Mouse (Mus musculus) limb, embryonic 15.5 days (tissue): ENCODE results near the gene Inpp4a. TPM values are rescaled to one million over a fixed set of nuclear protein-coding genes. Genes with fewer than 3 reads are reported as not detected.

ENCODE experiments used
- ATAC-seq: fragments of 200-750 bp; cut with Nextera tagmentation; 2 replicates; pipeline ENCODE4 v1.8.0; 2017; ENCODE audit warnings: low read depth, moderate TSS enrichment; ENCODE audit not compliant: insufficient number of reproducible peaks, low FRiP score, low TSS enrichment
- H3K27ac ChIP-seq: fragments of 300-500 bp; sonication (generic); 2 replicates; pipeline ENCODE4 v1.5.1; 2015; ENCODE audit warnings: moderate library complexity, mild to moderate bottlenecking, inconsistent platforms
- H3K27me3 ChIP-seq: fragments of 300-500 bp; sonication (generic); 2 replicates; pipeline ENCODE4 v1.6.1; 2015; ENCODE audit warnings: inconsistent platforms
- H3K36me3 ChIP-seq: fragments of 300-500 bp; sonication (generic); 2 replicates; pipeline ENCODE4 v1.6.1; 2015; ENCODE audit warnings: inconsistent platforms
- H3K4me1 ChIP-seq: fragments of 300-500 bp; sonication (generic); 2 replicates; pipeline ENCODE4 v1.6.1; 2015; ENCODE audit warnings: inconsistent platforms
- H3K4me2 ChIP-seq: fragments of 300-500 bp; sonication (generic); 2 replicates; pipeline ENCODE4 v1.6.1; 2015; ENCODE audit warnings: mild to moderate bottlenecking, inconsistent platforms
- H3K4me3 ChIP-seq: fragments of 300-500 bp; sonication (generic); 2 replicates; pipeline ENCODE4 v1.5.1; 2015; ENCODE audit warnings: mild to moderate bottlenecking, inconsistent platforms
- H3K9ac ChIP-seq: fragments of 300-500 bp; sonication (generic); 2 replicates; pipeline ENCODE4 v1.6.1; 2015; ENCODE audit warnings: inconsistent platforms
- H3K9me3 ChIP-seq: fragments of 300-500 bp; sonication (generic); 2 replicates; pipeline ENCODE4 v1.6.1; 2016; ENCODE audit warnings: inconsistent platforms
- WGBS: fragments of 180-500 bp; shearing (Covaris S2); methylation state at CpG from one replicate; pipeline ENCODE4 v1.1.7; 2015; 5-methylcytosine and 5-hydroxymethylcytosine counted together
- polyA plus RNA-seq: library from polyadenylated mRNA; unstranded; fragments of >200 nt; fragmentation: Nextera tagmentation; extraction: Ambion mirVana; gene quantifications from 2 replicates; pipeline ENCODE4 v1.2.1, GENCODE M21; 2015

Gene Inpp4a
- polyA plus RNA-seq, 1 experiment from 2014 or later: 16.9 TPM

DNA sequence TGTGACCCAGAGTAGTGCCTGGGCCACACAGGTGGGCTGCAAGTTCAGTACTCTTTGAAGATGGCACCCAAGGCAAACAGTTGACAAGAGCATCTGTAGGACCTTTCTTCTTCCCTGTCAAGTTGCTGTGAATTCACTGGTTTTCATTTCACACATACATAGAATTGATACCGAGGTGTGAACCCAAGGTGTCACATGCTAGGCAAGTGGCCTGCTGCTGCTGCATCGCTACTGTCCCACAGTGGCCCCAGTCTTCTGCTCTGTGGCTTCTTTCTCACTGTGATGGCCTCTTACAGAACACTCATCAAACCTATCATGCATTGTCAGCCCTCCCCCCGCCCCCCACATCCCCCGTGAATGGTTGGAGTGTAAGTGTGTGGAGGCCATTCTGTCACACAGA, 27.6 kb downstream of the Inpp4a start:
- Histone ChIP-seq H3K9me3 (no peaks in the 10 kb centered on the region), H3K4me3 (no peak overlapping the region), H3K9ac (no peak overlapping the region), H3K4me1 (peaks cover 7% of the 10 kb centered on the region), H3K4me2 (no peak overlapping the region), H3K36me3 (peaks cover 9% of the 10 kb centered on the region; the same call in 1 of the 2 replicates), H3K27ac (no peak overlapping the region), H3K27me3 (no peaks in the 10 kb centered on the region)
- no peak for ATAC-seq
- 48% methylated on average over 4 of the region's 4 CpGs for WGBS

DNA sequence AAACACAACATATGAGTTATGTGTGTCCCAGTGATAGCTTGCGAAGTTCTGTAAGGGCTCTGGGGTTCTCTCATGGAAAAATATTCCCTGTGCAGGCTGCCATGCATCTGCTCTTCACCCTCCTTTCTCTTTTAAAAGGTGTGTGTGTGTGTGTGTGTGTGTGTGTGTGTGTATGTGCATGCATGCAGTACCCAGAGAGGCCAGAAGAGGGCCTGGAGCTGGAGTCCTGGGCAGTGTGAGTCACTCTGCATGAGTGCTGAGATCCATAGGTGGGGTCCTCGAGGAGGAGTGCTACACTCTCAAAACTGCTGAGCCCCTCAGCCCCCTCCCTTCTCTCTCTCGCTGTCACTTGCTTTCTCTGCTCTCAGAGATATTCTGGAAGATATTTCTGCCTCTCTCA, 29.5 kb downstream of the Inpp4a start:
- no peaks in the 10 kb centered on the region for H3K9me3 ChIP-seq
- ATAC-seq: no peak
- H3K4me2 ChIP-seq: no peak overlapping the region
- 84% methylated on average over 3 of the region's 3 CpGs for WGBS
- H3K27me3 ChIP-seq: no peaks in the 10 kb centered on the region
- H3K4me1 ChIP-seq: peaks cover 7% of the 10 kb centered on the region
- no peak overlapping the region for H3K4me3 ChIP-seq
- peaks cover 9% of the 10 kb centered on the region; the same call in 1 of the 2 replicates for H3K36me3 ChIP-seq
- H3K9ac ChIP-seq: no peak overlapping the region
- no peak overlapping the region for H3K27ac ChIP-seq

DNA sequence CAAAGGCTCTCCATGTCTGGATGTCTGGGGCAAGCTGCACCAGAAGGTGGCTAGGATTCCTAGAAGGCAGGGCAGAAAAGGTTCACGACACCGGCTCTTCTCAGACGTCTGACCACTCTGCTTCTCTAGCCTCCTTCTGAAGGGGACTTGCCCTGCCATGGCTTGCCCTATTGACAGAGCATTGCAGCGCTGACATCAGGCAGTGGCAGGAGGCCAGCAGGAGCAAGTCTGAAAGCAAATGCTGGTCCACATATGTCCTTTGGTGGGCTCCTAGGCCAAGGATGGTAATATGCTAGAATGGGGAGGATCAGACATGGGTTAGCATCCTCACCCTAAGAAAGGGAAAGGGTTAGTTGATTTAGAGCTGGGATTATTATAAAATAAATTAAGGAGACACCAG, 30.2 kb downstream of the Inpp4a start:
- 91% methylated on average over 4 of the region's 4 CpGs for WGBS
- Histone ChIP-seq H3K4me3 (no peak overlapping the region), H3K4me2 (no peak overlapping the region), H3K9me3 (no peaks in the 10 kb centered on the region), H3K27me3 (no peaks in the 10 kb centered on the region), H3K27ac (no peak overlapping the region), H3K36me3 (peaks cover 9% of the 10 kb centered on the region; the same call in 1 of the 2 replicates), H3K4me1 (peaks cover 2% of the 10 kb centered on the region; the same call in 1 of the 2 replicates), H3K9ac (no peak overlapping the region)
- no peak for ATAC-seq

DNA sequence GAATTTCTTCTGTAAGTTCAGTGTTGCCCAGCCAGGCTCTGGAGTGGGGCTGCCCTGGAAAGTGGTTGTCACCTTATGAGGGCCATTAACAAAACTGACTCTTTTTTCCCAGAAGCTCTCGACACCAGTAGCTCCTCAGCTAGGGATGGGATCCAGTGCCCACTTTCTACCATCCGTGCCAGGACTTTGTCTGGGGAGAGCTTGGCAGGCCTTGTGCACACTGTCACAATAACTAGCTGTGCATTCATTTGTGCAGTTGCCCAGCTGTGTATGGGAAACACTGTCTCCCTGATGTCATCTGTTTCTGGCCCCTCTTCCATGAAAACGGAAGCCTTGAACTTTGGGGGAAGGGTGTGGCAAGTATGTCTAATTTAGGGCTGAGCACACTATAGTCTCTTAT, 33.1 kb downstream of the Inpp4a start:
- Histone ChIP-seq H3K4me3 (no peak overlapping the region), H3K9ac (no peak overlapping the region), H3K4me2 (no peak overlapping the region), H3K4me1 (no peaks in the 10 kb centered on the region), H3K27me3 (no peaks in the 10 kb centered on the region), H3K9me3 (no peaks in the 10 kb centered on the region), H3K36me3 (peaks cover 9% of the 10 kb centered on the region; the same call in 1 of the 2 replicates), H3K27ac (no peak overlapping the region)
- 71% methylated on average over 3 of the region's 3 CpGs for WGBS
- ATAC-seq: no peak

DNA sequence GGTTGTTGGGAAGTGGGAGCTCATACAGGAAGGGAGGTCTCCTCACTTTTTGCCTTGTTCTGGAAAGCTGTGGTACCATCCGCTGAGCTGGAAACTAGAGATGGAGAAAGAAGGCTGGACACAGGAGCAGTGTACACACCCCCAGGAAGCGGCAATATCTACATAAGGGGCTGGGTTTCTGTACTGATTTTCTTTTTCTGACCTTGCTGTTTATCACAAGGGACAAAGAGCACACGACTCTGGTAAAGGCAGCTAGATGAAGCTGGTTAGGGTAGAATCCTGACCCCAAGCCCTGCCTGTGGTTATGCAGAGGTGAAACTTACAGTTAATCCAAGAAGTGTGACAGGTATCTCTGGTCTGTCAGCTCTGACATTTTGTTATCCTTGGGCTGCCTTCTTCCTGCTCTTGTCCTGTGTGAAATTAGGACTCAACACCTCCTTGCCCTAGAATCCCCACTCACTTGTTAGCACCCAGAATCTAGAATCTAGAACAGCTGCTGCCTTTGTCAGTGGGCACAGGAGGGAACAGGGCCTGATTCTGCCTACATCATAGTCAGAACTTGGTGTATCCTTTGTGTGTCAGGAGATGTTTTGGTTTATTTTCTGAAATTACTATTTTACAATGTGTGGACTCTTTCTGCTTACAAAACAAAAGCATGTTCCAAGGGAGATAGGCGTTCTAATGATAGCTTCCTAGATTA, 34.2 kb downstream of the Inpp4a start:
- H3K9me3 ChIP-seq: no peaks in the 10 kb centered on the region
- no peak overlapping the region for H3K4me2 ChIP-seq
- H3K4me3 ChIP-seq: no peak overlapping the region
- no peak overlapping the region for H3K27ac ChIP-seq
- H3K27me3 ChIP-seq: no peaks in the 10 kb centered on the region
- no peak for ATAC-seq
- H3K36me3 ChIP-seq: peaks cover 8% of the 10 kb centered on the region; the same call in 1 of the 2 replicates
- H3K9ac ChIP-seq: no peak overlapping the region
- 89% methylated on average over 4 of the region's 4 CpGs for WGBS
- no peaks in the 10 kb centered on the region for H3K4me1 ChIP-seq

DNA sequence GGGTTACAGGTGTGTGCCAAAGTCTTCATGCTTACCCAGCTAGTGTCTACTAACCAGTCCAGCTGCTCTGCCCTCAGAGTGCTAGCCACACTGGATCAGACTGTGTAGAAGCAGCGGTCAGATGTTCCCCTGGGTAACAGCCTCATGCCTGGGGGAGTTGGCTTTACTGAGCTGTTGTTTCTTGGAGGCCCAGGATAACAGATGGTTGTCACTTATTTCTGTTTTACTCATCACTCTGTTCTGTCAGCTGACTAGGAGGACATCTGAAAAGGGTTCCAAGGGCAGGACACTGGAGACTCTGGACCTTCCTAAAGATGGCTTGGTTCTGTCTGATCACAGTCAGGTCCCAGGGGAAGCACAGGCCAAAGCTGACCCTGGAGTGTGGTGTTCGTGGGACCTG, 36.4 kb downstream of the Inpp4a start:
- H3K4me3 ChIP-seq: no peak overlapping the region

DNA sequence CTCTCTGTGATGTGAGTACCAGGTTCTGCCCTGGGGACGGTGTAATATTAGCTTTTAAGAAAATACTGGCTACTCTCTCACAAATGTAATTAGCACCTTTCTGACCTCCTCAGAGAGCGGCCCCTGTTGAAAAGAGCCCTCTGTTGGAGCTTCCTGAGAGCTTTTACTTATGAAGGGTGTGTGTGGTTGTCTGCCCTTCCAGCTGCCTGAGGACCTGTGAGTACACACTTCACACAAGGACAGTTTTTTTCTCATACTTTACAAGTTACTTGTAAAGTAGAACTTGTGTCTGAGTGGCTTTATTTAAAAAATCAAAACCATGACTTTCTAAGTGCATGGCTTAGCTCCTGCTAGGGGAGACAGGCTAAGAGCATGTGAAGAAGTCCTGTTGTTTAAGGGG, 37.1 kb downstream of the Inpp4a start:
- Histone ChIP-seq H3K36me3 (no peaks in the 10 kb centered on the region), H3K4me1 (peaks cover 10% of the 10 kb centered on the region), H3K27me3 (no peaks in the 10 kb centered on the region), H3K4me3 (no peak overlapping the region), H3K9me3 (no peaks in the 10 kb centered on the region), H3K27ac (no peak overlapping the region), H3K4me2 (no peak overlapping the region), H3K9ac (no peak overlapping the region)
- ATAC-seq: no peak
- WGBS: 39% methylated on average over 2 of the region's 2 CpGs

More for the DNA sequence above, 36.4 kb downstream of the Inpp4a start:
- no peak overlapping the region for H3K27ac ChIP-seq
- WGBS: 90% methylated on average over 2 of the region's 2 CpGs
- peaks cover 3% of the 10 kb centered on the region for H3K4me1 ChIP-seq
- H3K9me3 ChIP-seq: no peaks in the 10 kb centered on the region
- no peak for ATAC-seq
- H3K27me3 ChIP-seq: no peaks in the 10 kb centered on the region
- H3K4me2 ChIP-seq: no peak overlapping the region
- H3K36me3 ChIP-seq: no peaks in the 10 kb centered on the region
- no peak overlapping the region for H3K9ac ChIP-seq

DNA sequence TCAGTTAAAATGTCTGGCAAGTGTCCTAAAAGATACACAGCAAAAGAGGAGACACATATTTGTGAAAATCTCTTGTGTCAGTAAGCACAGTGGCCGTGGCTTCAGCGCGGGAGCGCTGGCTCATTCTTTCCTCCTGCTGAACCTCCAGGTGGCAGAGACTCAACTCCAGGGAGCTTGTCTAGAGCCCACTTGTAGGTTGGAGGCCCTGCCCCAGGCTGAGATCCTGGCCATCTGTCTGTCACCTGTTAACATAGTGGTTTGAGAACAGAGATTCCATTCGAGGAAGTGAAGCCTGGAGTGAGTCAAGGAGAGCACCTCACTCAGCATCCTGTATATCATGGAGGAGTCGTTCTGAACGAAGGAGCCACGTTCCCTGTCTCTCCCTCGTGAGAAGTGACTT, 37.6 kb downstream of the Inpp4a start:
- peaks cover 10% of the 10 kb centered on the region for H3K4me1 ChIP-seq
- no peak overlapping the region for H3K9ac ChIP-seq
- no peaks in the 10 kb centered on the region for H3K9me3 ChIP-seq
- no peak overlapping the region for H3K27ac ChIP-seq
- H3K36me3 ChIP-seq: no peaks in the 10 kb centered on the region
- H3K4me3 ChIP-seq: no peak overlapping the region
- H3K4me2 ChIP-seq: no peak overlapping the region
- H3K27me3 ChIP-seq: no peaks in the 10 kb centered on the region
- ATAC-seq: no peak
- 72% methylated on average over 9 of the region's 9 CpGs for WGBS

DNA sequence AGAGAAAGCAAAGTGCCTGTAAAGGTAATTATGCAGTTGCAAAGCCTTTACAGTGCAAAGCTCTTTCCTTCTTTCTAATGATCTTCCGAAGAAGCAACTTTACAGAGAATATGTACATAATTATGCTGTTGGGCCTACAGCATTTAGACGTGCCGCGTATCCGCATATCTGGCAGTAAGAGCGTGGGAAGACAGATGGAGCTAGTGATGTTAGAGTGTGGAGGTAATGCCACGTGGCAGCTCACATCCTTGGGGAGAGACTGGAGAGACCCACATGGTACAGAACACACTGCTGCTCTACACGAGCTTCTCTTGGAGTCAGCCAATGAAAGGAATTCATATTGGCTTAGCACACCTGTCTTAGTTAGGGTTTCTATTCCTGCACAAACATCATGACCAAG, 39.5 kb downstream of the Inpp4a start:
- no peaks in the 10 kb centered on the region for H3K27me3 ChIP-seq
- no peaks in the 10 kb centered on the region for H3K9me3 ChIP-seq
- H3K4me1 ChIP-seq: peaks cover 10% of the 10 kb centered on the region
- no peak overlapping the region for H3K4me2 ChIP-seq
- H3K9ac ChIP-seq: no peak overlapping the region
- WGBS: 89% methylated on average over 8 of the region's 8 CpGs
- no peak for ATAC-seq
- H3K4me3 ChIP-seq: no peak overlapping the region
- no peak overlapping the region for H3K27ac ChIP-seq
- H3K36me3 ChIP-seq: no peaks in the 10 kb centered on the region

DNA sequence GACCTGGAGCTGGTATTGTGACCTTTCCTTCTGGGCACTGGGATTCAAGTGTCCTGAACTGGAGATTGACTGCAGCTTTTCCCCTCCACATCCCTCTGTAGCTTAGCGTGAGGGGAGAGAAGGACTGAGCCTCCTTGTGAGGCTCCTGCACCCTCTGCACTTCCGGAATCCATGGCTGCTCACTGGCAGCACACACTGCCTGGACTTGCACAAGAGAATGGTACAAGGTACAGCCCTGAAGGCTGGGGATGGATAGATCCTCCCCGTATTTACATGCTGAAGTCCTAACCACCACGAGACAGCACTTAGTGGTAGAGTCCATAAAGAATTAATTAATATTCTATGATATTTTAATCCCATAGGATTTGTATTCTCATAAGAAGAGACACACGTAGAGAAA, 41.7 kb downstream of the Inpp4a start:
- WGBS: 59% methylated on average over 5 of the region's 5 CpGs

DNA sequence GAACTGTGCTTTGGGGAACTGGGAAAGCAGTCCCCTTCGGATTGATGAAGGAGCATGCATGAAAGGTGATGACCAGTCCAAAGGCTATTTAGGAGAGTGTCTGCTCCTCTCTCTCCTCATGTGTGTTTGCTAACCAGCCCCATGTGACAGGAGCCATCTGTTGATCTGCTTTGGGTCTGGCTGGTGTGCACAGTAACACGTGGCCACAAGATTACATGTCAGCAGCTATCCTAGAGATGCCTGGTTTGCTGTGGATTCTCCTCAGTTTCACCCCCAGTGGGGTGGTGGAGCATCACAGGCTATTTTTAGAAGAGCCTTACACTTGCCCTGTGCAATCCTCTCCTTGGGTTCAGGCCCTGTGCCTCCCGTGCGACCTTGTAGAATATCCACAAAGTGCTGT, 42.2 kb downstream of the Inpp4a start:
- no peak overlapping the region for H3K4me2 ChIP-seq
- no peak overlapping the region; the same call in 1 of the 2 replicates for H3K27ac ChIP-seq
- no peaks in the 10 kb centered on the region for H3K36me3 ChIP-seq
- WGBS: 65% methylated on average over 4 of the region's 4 CpGs
- H3K27me3 ChIP-seq: no peaks in the 10 kb centered on the region
- H3K4me3 ChIP-seq: no peak overlapping the region
- 0 out of 2 replicates have a peak, but pooled peaks have one; percentile 65 for ATAC-seq
- no peak overlapping the region for H3K9ac ChIP-seq
- H3K9me3 ChIP-seq: no peaks in the 10 kb centered on the region
- H3K4me1 ChIP-seq: peaks cover 10% of the 10 kb centered on the region

More for the DNA sequence above, 41.7 kb downstream of the Inpp4a start:
- H3K9me3 ChIP-seq: no peaks in the 10 kb centered on the region
- no peaks in the 10 kb centered on the region for H3K36me3 ChIP-seq
- no peak overlapping the region for H3K4me2 ChIP-seq
- H3K9ac ChIP-seq: no peak overlapping the region
- H3K27me3 ChIP-seq: no peaks in the 10 kb centered on the region
- no peak overlapping the region for H3K4me3 ChIP-seq
- H3K27ac ChIP-seq: no peak overlapping the region
- no peak for ATAC-seq
- peaks cover 10% of the 10 kb centered on the region for H3K4me1 ChIP-seq

DNA sequence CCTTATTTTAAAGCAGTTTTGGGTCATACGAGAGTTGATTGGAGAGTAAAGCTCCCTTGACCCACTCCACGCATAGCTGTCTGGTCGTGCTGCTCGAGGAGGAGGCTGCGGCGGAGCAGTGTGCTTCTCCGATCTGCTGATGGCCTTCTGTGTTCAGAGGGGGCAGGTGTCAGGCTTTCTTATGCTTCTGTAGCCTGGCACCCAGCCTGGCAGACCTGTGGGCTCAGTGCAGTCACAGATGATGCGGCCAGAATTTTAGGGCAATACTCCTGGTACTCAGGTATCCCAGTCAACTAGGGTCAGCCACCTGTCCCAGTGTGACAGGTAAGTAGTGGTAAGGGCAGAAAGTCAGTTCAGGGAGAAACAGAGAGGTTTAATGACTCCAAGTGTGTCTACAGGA, 42.9 kb downstream of the Inpp4a start:
- no peak for ATAC-seq
- Histone ChIP-seq H3K4me2 (no peak overlapping the region), H3K9me3 (no peaks in the 10 kb centered on the region), H3K27ac (no peak overlapping the region), H3K9ac (no peak overlapping the region), H3K36me3 (no peaks in the 10 kb centered on the region), H3K27me3 (no peaks in the 10 kb centered on the region), H3K4me3 (no peak overlapping the region), H3K4me1 (peaks cover 15% of the 10 kb centered on the region)
- 84% methylated on average over 8 of the region's 8 CpGs for WGBS

DNA sequence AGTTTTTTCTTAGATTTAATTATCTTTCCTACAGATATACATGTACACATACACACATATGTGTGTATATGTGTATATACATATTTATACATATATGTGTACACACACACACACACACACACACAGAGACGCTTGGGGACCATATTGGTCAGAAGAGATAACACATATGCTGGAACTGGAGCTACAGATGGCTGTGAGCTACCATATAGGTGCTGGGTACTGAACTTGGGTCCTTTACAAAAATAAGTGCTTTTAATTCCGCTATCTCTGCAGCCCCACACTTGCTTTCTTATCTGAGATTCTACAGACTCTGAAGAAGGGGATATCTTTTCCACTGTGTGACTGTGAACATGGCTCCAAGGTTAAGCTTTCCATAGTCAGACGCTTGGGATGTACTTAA, 43.6 kb downstream of the Inpp4a start:
- Histone ChIP-seq H3K4me2 (no peak overlapping the region), H3K4me1 (peaks cover 15% of the 10 kb centered on the region), H3K9ac (no peak overlapping the region), H3K9me3 (no peaks in the 10 kb centered on the region), H3K27ac (no peak overlapping the region), H3K27me3 (no peaks in the 10 kb centered on the region), H3K4me3 (no peak overlapping the region), H3K36me3 (no peaks in the 10 kb centered on the region)
- ATAC-seq: no peak
- WGBS: 92% methylated on average over 3 of the region's 3 CpGs
